Mouse (Mus musculus): ENCODE data around the gene Fam169b. TPM values are rescaled to one million over a fixed set of nuclear protein-coding genes. Genes with fewer than 3 reads are reported as not detected.

Gene Fam169b
- 1.7 and 2.0 TPM in 2 replicates for polyA plus RNA-seq (2014; fragmentation: Nextera tagmentation; extraction: Ambion mirVana)

GRCm38 (mm10) chr7:68273515-68273914, at the start of gene Fam169b:
Gene Fam169b (plus strand): TSS chr7:68273839.
- H3K4me3 ChIP-seq (ENCODE audit: low read depth, low read length): no peak within 1 kb of the TSS
- no peaks in the 10 kb centered on the region for H3K36me3 ChIP-seq (replicated peaks; ENCODE audit: control insufficient read depth, insufficient read depth, low read depth, low read length)
- no peak for DNase-seq (ENCODE audit: low spot score)
- no peaks in the 10 kb centered on the region for H3K27me3 ChIP-seq (ENCODE audit: control insufficient read depth, insufficient read depth, low read length)
- ATAC-seq (replicated peaks; ENCODE audit: insufficient number of reproducible peaks, low FRiP score, low TSS enrichment, low read depth): no peak
- H3K4me1 ChIP-seq (ENCODE audit: control insufficient read depth, insufficient read depth, low read length): 0 out of 2 replicates have a peak, but pooled peaks cover 5% of the 10 kb centered on the region
- no peak within 1 kb of the TSS for H3K27ac ChIP-seq (replicated peaks; ENCODE audit: low read depth, low read length)
- H3K4me2 ChIP-seq (ENCODE audit: low read depth, low read length): no peak within 1 kb of the TSS
- H3K9me3 ChIP-seq (replicated peaks; ENCODE audit: control insufficient read depth, low read length): no peaks in the 10 kb centered on the region
- H3K9ac ChIP-seq (replicated peaks; ENCODE audit: low read length): no peak within 1 kb of the TSS

DNA sequence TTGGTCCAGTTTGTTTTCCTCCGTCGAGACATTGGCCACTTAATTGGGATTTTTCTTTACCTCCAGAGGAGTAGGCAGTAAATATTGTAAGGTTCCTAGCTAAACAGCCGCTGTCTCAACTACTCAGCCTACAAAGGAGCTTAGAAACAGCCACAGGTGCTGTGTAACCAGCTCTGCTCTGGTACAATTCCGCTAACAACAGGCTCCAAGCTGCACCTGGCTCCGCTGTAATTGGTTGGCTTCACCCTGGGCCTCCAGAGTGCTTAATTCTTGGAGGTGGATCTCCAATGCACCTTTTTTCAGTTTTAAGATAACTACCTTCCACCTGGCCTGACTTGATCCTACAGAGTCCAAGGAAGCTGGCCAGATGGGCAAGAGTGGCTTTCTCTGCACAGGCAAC, 49.6 kb upstream of the Fam169b start:
- H3K27me3 ChIP-seq (ENCODE audit: control insufficient read depth, insufficient read depth, low read length): no peaks in the 10 kb centered on the region
- peaks cover 11% of the 10 kb centered on the region for H3K4me1 ChIP-seq (ENCODE audit: control insufficient read depth, insufficient read depth, low read length)
- no peak overlapping the region; the same call in 1 of the 2 replicates for H3K27ac ChIP-seq (replicated peaks; ENCODE audit: low read depth, low read length)
- H3K4me2 ChIP-seq (ENCODE audit: low read depth, low read length): no peak overlapping the region
- ATAC-seq (replicated peaks; ENCODE audit: insufficient number of reproducible peaks, low FRiP score, low TSS enrichment, low read depth) (no peak), DNase-seq (ENCODE audit: low spot score) (no peak)
- no peak overlapping the region for H3K4me3 ChIP-seq (ENCODE audit: low read depth, low read length)
- H3K9ac ChIP-seq (replicated peaks; ENCODE audit: low read length): no peak overlapping the region
- H3K9me3 ChIP-seq (replicated peaks; ENCODE audit: control insufficient read depth, low read length): no peaks in the 10 kb centered on the region
- peaks cover 8% of the 10 kb centered on the region for H3K36me3 ChIP-seq (replicated peaks; ENCODE audit: control insufficient read depth, insufficient read depth, low read depth, low read length)
- 87% methylated on average over 5 of the region's 5 CpGs for WGBS

- Histone ChIP-seq H3K36me3 (replicated peaks; ENCODE audit: control insufficient read depth, insufficient read depth, low read depth, low read length) (peaks cover 3% of the 10 kb centered on the region), H3K27ac (replicated peaks; ENCODE audit: low read depth, low read length) (no peak overlapping the region), H3K4me1 (ENCODE audit: control insufficient read depth, insufficient read depth, low read length) (peaks cover 11% of the 10 kb centered on the region), H3K27me3 (ENCODE audit: control insufficient read depth, insufficient read depth, low read length) (no peaks in the 10 kb centered on the region), H3K9ac (replicated peaks; ENCODE audit: low read length) (no peak overlapping the region), H3K4me2 (ENCODE audit: low read depth, low read length) (no peak overlapping the region), H3K4me3 (ENCODE audit: low read depth, low read length) (no peak overlapping the region), H3K9me3 (replicated peaks; ENCODE audit: control insufficient read depth, low read length) (no peaks in the 10 kb centered on the region)
- ATAC-seq (replicated peaks; ENCODE audit: insufficient number of reproducible peaks, low FRiP score, low TSS enrichment, low read depth) (no peak), DNase-seq (ENCODE audit: low spot score) (no peak)
- 94% methylated on average over 9 of the region's 9 CpGs for WGBS
These were observed 48.1 kb upstream of the Fam169b start for GRCm38 (mm10) chr7:68225427-68226054.

DNA sequence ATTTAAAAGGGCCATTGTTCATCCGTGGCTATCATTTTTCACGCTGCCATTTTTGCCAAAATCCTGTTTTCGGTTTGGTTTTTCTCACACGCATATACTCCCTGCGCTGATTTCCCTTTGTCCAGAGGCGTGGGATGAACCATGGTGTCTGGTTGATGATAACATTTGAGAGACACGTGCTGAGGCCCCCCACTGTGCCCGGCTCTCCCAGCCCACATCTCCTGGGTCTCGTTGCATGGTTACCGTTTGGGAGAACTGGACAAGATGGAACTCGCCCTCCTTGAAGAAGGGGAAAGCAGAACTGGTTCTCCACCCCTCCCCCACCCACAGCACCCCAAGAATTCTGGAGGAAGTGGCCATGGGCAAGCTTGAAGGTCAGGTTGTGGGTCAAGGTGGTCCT, 46.6 kb upstream of the Fam169b start:
- H3K4me1 ChIP-seq (ENCODE audit: control insufficient read depth, insufficient read depth, low read length): peaks cover 11% of the 10 kb centered on the region
- H3K9me3 ChIP-seq (replicated peaks; ENCODE audit: control insufficient read depth, low read length): no peaks in the 10 kb centered on the region
- no peak overlapping the region for H3K4me2 ChIP-seq (ENCODE audit: low read depth, low read length)
- H3K27ac ChIP-seq (replicated peaks; ENCODE audit: low read depth, low read length): no peak overlapping the region
- WGBS: 82% methylated on average over 11 of the region's 11 CpGs
- peaks cover 3% of the 10 kb centered on the region for H3K36me3 ChIP-seq (replicated peaks; ENCODE audit: control insufficient read depth, insufficient read depth, low read depth, low read length)
- H3K27me3 ChIP-seq (ENCODE audit: control insufficient read depth, insufficient read depth, low read length): no peaks in the 10 kb centered on the region
- no peak overlapping the region for H3K9ac ChIP-seq (replicated peaks; ENCODE audit: low read length)
- DNase-seq (ENCODE audit: low spot score) (no peak), ATAC-seq (replicated peaks; ENCODE audit: insufficient number of reproducible peaks, low FRiP score, low TSS enrichment, low read depth) (no peak)
- no peak overlapping the region for H3K4me3 ChIP-seq (ENCODE audit: low read depth, low read length)

DNA sequence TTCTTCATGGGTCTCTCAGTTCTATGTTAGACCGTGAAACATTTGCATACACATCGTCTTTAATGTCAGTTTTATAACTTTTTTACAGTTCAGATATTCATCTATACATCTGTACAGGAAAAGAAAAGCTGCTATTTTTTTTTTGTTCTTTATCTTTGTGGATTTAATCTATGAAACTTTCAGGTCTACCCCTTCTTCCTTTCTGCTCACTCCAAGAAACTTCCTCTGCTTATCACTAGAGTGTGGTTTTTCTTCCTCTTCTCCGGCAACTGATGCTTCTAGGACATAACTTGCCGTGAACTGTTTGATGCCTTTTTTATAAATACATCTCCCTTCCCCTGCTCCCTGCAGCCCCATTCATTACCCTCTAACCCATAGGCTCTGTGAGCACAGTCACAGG, 46.0 kb upstream of the Fam169b start:
- no peak for DNase-seq (ENCODE audit: low spot score)
- H3K4me1 ChIP-seq (ENCODE audit: control insufficient read depth, insufficient read depth, low read length): peaks cover 11% of the 10 kb centered on the region
- no peak for ATAC-seq (replicated peaks; ENCODE audit: insufficient number of reproducible peaks, low FRiP score, low TSS enrichment, low read depth)
- peaks cover 3% of the 10 kb centered on the region for H3K36me3 ChIP-seq (replicated peaks; ENCODE audit: control insufficient read depth, insufficient read depth, low read depth, low read length)
- no peak overlapping the region for H3K4me2 ChIP-seq (ENCODE audit: low read depth, low read length)
- no peak overlapping the region for H3K9ac ChIP-seq (replicated peaks; ENCODE audit: low read length)
- 82% methylated on average over 4 of the region's 4 CpGs for WGBS
- no peaks in the 10 kb centered on the region for H3K9me3 ChIP-seq (replicated peaks; ENCODE audit: control insufficient read depth, low read length)
- no peaks in the 10 kb centered on the region for H3K27me3 ChIP-seq (ENCODE audit: control insufficient read depth, insufficient read depth, low read length)
- no peak overlapping the region for H3K4me3 ChIP-seq (ENCODE audit: low read depth, low read length)
- no peak overlapping the region for H3K27ac ChIP-seq (replicated peaks; ENCODE audit: low read depth, low read length)

- no peak overlapping the region for H3K4me2 ChIP-seq (ENCODE audit: low read depth, low read length)
- no peaks in the 10 kb centered on the region for H3K27me3 ChIP-seq (ENCODE audit: control insufficient read depth, insufficient read depth, low read length)
- peaks cover 7% of the 10 kb centered on the region for H3K4me1 ChIP-seq (ENCODE audit: control insufficient read depth, insufficient read depth, low read length)
- no peaks in the 10 kb centered on the region for H3K9me3 ChIP-seq (replicated peaks; ENCODE audit: control insufficient read depth, low read length)
- no peak overlapping the region for H3K27ac ChIP-seq (replicated peaks; ENCODE audit: low read depth, low read length)
- no peak for ATAC-seq (replicated peaks; ENCODE audit: insufficient number of reproducible peaks, low FRiP score, low TSS enrichment, low read depth)
- 26% methylated on average over 6 of the region's 6 CpGs for WGBS
- peak; percentile 56 for DNase-seq (ENCODE audit: low spot score)
- peaks cover 3% of the 10 kb centered on the region for H3K36me3 ChIP-seq (replicated peaks; ENCODE audit: control insufficient read depth, insufficient read depth, low read depth, low read length)
- H3K9ac ChIP-seq (replicated peaks; ENCODE audit: low read length): no peak overlapping the region; the same call in 1 of the 2 replicates
- H3K4me3 ChIP-seq (ENCODE audit: low read depth, low read length): no peak overlapping the region
These were observed 45.1 kb upstream of the Fam169b start for GRCm38 (mm10) chr7:68228491-68228890.

- 89% methylated on average over 9 of the region's 9 CpGs for WGBS
- Histone ChIP-seq H3K27ac (replicated peaks; ENCODE audit: low read depth, low read length) (no peak overlapping the region), H3K4me3 (ENCODE audit: low read depth, low read length) (no peak overlapping the region), H3K9me3 (replicated peaks; ENCODE audit: control insufficient read depth, low read length) (no peaks in the 10 kb centered on the region), H3K9ac (replicated peaks; ENCODE audit: low read length) (no peak overlapping the region), H3K4me1 (ENCODE audit: control insufficient read depth, insufficient read depth, low read length) (peaks cover 6% of the 10 kb centered on the region), H3K36me3 (replicated peaks; ENCODE audit: control insufficient read depth, insufficient read depth, low read depth, low read length) (peaks cover 3% of the 10 kb centered on the region), H3K4me2 (ENCODE audit: low read depth, low read length) (no peak overlapping the region), H3K27me3 (ENCODE audit: control insufficient read depth, insufficient read depth, low read length) (no peaks in the 10 kb centered on the region)
- DNase-seq (ENCODE audit: low spot score): no peak
- no peak for ATAC-seq (replicated peaks; ENCODE audit: insufficient number of reproducible peaks, low FRiP score, low TSS enrichment, low read depth)
These were observed 42.8 kb upstream of the Fam169b start for GRCm38 (mm10) chr7:68230831-68231230.

GRCm38 (mm10) chr7:68232521-68232920, 41.1 kb upstream of the Fam169b start:
- DNase-seq (ENCODE audit: low spot score) (no peak), ATAC-seq (replicated peaks; ENCODE audit: insufficient number of reproducible peaks, low FRiP score, low TSS enrichment, low read depth) (no peak)
- H3K9me3 ChIP-seq (replicated peaks; ENCODE audit: control insufficient read depth, low read length): no peaks in the 10 kb centered on the region
- H3K27me3 ChIP-seq (ENCODE audit: control insufficient read depth, insufficient read depth, low read length): no peaks in the 10 kb centered on the region
- H3K9ac ChIP-seq (replicated peaks; ENCODE audit: low read length): no peak overlapping the region
- no peak overlapping the region for H3K4me3 ChIP-seq (ENCODE audit: low read depth, low read length)
- WGBS: 85% methylated on average over 5 of the region's 5 CpGs
- H3K27ac ChIP-seq (replicated peaks; ENCODE audit: low read depth, low read length): no peak overlapping the region
- no peak overlapping the region for H3K4me2 ChIP-seq (ENCODE audit: low read depth, low read length)
- peaks cover 6% of the 10 kb centered on the region for H3K4me1 ChIP-seq (ENCODE audit: control insufficient read depth, insufficient read depth, low read length)
- no peaks in the 10 kb centered on the region; the same call in 1 of the 2 replicates for H3K36me3 ChIP-seq (replicated peaks; ENCODE audit: control insufficient read depth, insufficient read depth, low read depth, low read length)

Measured in embryonic facial prominence, embryonic 11.5 days (tissue).